Mouse (Mus musculus) CD4-positive, CD25-positive, alpha-beta regulatory T cell, adult 9 weeks (primary cell): ENCODE measurements around the gene Fosl1. TPM values are rescaled to one million over a fixed set of nuclear protein-coding genes. Genes with fewer than 3 reads are reported as not detected.

Experiments used
- polyA plus RNA-seq: library from polyadenylated mRNA; unstranded; fragments of 100-300 nt; shearing (Covaris generic); gene quantifications from one replicate; pipeline ENCODE4 v1.2.1, GENCODE M21; 2017

Gene Fosl1
- not detected for polyA plus RNA-seq

GRCm38 (mm10) chr19:5447515-5448353 is at the start of gene Fosl1:
Gene Fosl1, plus strand, starts transcription at chr19:5447547.

GRCm38 (mm10) chr19:5402293-5402692 is 45.1 kb upstream of the Fosl1 start, which contains the start of gene Tsga10ip:
Gene Tsga10ip, minus strand, starts transcription at chr19:5402526.

GRCm38 (mm10) chr19:5424782-5425741 is 22.3 kb upstream of the Fosl1 start, which contains the start of the genes Drap1 and AI837181:
Gene Drap1, minus strand, starts transcription at chr19:5424979.
Gene AI837181, plus strand, starts transcription at chr19:5425144.

GRCm38 (mm10) chr19:5457746-5458442 is 10.5 kb downstream of the Fosl1 start, which contains the start of gene Ccdc85b:
Gene Ccdc85b, minus strand, starts transcription at chr19:5457894.

GRCm38 (mm10) chr19:5460465-5460911 is 13.1 kb downstream of the Fosl1 start, which contains the start of gene Fibp:
Gene Fibp, plus strand, starts transcription at chr19:5460615.

GRCm38 (mm10) chr19:5468374-5468773 is 21.0 kb downstream of the Fosl1 start, which contains the start of gene Ctsw:
Gene Ctsw, minus strand, starts transcription at chr19:5468507.

GRCm38 (mm10) chr19:5473720-5474119 is 26.4 kb downstream of the Fosl1 start, which contains the start of gene Efemp2:
Gene Efemp2, plus strand, starts transcription at chr19:5473954.

GRCm38 (mm10) chr19:5487768-5488550 is 40.6 kb downstream of the Fosl1 start, which contains the start of gene Mus81:
Gene Mus81, minus strand, starts transcription at chr19:5488402.

GRCm38 (mm10) chr19:5490313-5490897 is 43.1 kb downstream of the Fosl1 start, which contains the start of gene Cfl1:
Gene Cfl1, plus strand, starts transcription at chr19:5490455.

GRCm38 (mm10) chr19:5503687-5504086 is 56.3 kb downstream of the Fosl1 start, which contains the start of gene 1700020D05Rik:
Gene 1700020D05Rik, minus strand, starts transcription at chr19:5503787.

Other genes starting within 250 kb of the Fosl1 start
- gene Pacs1, start 174.4 kb upstream of the Fosl1 start, polyA plus RNA-seq: 15.1 TPM
- gene Sf3b2, start 152.1 kb upstream of the Fosl1 start, polyA plus RNA-seq: 449 TPM
- gene Gal3st3, start 149.2 kb upstream of the Fosl1 start, polyA plus RNA-seq: not detected
- not detected for gene Catsper1, start 111.8 kb upstream of the Fosl1 start, polyA plus RNA-seq
- 1.4 TPM for gene Cst6, start 98.0 kb upstream of the Fosl1 start, polyA plus RNA-seq
- 66.3 TPM for gene Eif1ad, start 80.8 kb upstream of the Fosl1 start, polyA plus RNA-seq
- gene Banf1, start 80.4 kb upstream of the Fosl1 start, polyA plus RNA-seq: 350 TPM
- 26.6 TPM for gene Sart1, start 58.8 kb upstream of the Fosl1 start, polyA plus RNA-seq
- gene Tsga10ip, start 45.0 kb upstream of the Fosl1 start, polyA plus RNA-seq: 1.0 TPM
- 73.1 TPM for gene Drap1, start 22.6 kb upstream of the Fosl1 start, polyA plus RNA-seq
- gene AI837181, start 22.4 kb upstream of the Fosl1 start, polyA plus RNA-seq: 14.3 TPM
- 3.6 TPM for gene Ccdc85b, start 10.3 kb downstream of the Fosl1 start, polyA plus RNA-seq
- 178 TPM for gene Fibp, start 13.1 kb downstream of the Fosl1 start, polyA plus RNA-seq
- 115 TPM for gene Ctsw, start 21.0 kb downstream of the Fosl1 start, polyA plus RNA-seq
- gene Efemp2, start 26.4 kb downstream of the Fosl1 start, polyA plus RNA-seq: 2.3 TPM
- gene Mus81, start 40.9 kb downstream of the Fosl1 start, polyA plus RNA-seq: 70.5 TPM
- 4,187 TPM for gene Cfl1, start 42.9 kb downstream of the Fosl1 start, polyA plus RNA-seq
- 0.27 TPM for gene 1700020D05Rik, start 56.2 kb downstream of the Fosl1 start, polyA plus RNA-seq
- gene Snx32, start 63.0 kb downstream of the Fosl1 start, polyA plus RNA-seq: 18.4 TPM
- not detected for gene Ovol1, start 113.1 kb downstream of the Fosl1 start, polyA plus RNA-seq
- gene Ap5b1, start 120.5 kb downstream of the Fosl1 start, polyA plus RNA-seq: 19.4 TPM
- 89.1 TPM for gene Rnaseh2c, start 154.3 kb downstream of the Fosl1 start, polyA plus RNA-seq
- 59.7 TPM for gene Kat5, start 162.7 kb downstream of the Fosl1 start, polyA plus RNA-seq
- 165 TPM for gene Rela, start 189.9 kb downstream of the Fosl1 start, polyA plus RNA-seq
- gene Sipa1, start 216.2 kb downstream of the Fosl1 start, polyA plus RNA-seq: 46.5 TPM
- gene Map3k11, start 241.2 kb downstream of the Fosl1 start, polyA plus RNA-seq: 18.1 TPM
- gene Pcnx3, start 241.4 kb downstream of the Fosl1 start, polyA plus RNA-seq: 47.0 TPM